Mouse (Mus musculus) erythroid progenitor cell, adult 5-6 weeks (primary cell): ENCODE measurements around the gene Plcd3. TPM values are rescaled to one million over a fixed set of nuclear protein-coding genes. Genes with fewer than 3 reads are reported as not detected.

Experiments used
- ATAC-seq: replicated peaks from 2 replicates; pipeline ENCODE4 v1.8.0; 2016; ENCODE audit warnings: moderate number of reproducible peaks, mild to moderate bottlenecking, moderate TSS enrichment, inconsistent platforms; ENCODE audit not compliant: poor library complexity, low FRiP score, severe bottlenecking
- total RNA-seq, 2 experiments: library from RNA; stranded (forward) in 1 of 2; stranded (reverse) in 1 of 2; fragments of 150-400 nt in 1 of 2; fragments of 186-747, 209-891 nt in 1 of 2; gene quantifications; 2 replicates each; pipeline versions ENCODE4 v1.2.3 to v1.2.4; 2015 to 2017; ENCODE audit warnings: low replicate concordance in 2 of 2

The Plcd3 gene
- total RNA-seq (2015; ENCODE audit: low replicate concordance) (1.4 TPM in 1 of 2 replicates, not detected in the other), total RNA-seq (2017; ENCODE audit: low replicate concordance) (3.1 TPM in 1 of 2 replicates, not detected in the other)

DNA sequence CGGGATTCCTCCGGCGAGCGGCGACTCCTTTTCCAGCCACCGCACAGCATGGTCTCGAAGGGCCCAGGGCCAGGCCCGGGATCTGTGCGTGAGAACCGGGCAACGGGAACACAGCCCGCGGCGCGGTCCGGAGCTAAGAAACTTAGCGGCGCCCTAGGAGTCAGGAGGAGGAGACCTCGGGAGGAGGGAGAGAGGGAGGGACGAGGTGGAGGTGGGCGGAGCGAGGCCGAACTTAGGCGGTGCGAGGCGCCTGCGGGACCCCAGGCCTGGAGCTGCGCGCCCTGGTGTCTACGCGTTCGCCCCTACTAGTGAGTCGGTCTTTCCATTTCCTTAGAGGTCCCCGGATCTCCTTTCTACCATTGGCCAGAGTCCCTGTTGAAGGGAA, at the start of gene Plcd3, which contains the start of gene Acbd4:
Gene Plcd3 (minus strand): TSS at position 178 of the 385 bp plus-strand sequence.
Gene Acbd4 (plus strand): TSS at position 202 of the 385 bp plus-strand sequence.
- ATAC-seq, result peak; percentile 64

DNA sequence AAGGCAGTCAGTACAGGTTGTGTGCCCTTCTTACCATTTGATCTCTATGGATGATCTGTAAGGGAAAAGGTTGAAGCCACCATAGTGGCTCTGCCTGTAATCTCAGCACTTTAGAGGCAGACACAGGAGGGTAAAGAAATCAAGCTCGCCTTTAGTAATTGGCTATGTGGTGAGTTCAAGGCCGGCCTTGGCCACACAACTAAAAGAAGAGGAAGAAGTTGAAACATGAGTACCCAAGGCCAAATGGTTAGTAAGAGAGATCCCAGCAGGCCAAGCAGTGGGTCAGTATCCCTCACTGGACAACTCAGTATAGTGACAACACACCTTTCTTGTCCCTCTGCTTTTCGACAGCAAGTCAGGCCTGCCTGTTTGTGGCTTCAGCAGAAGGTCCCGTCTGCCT, 48.3 kb upstream of the Plcd3 start:
- no peak for ATAC-seq

DNA sequence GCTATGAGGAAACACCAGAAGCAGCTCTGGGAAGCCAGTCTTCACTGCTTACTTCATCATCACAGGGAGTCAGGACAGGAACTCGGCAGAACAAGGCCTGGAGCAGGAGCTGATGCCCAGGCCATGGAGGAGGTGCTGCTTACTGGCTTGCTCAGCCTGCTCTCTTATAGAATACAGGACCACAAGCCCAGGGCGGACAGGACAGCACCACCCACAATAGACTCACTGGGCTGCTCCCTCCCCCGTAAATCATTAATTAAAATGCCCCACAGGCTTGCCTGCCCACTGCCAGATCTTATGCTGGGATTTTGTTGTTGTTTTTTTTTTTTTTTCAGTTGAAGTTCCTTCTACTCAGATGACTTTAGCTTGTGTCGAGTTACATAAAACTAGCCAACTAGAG, 46.3 kb upstream of the Plcd3 start:
- ATAC-seq, result no peak

DNA sequence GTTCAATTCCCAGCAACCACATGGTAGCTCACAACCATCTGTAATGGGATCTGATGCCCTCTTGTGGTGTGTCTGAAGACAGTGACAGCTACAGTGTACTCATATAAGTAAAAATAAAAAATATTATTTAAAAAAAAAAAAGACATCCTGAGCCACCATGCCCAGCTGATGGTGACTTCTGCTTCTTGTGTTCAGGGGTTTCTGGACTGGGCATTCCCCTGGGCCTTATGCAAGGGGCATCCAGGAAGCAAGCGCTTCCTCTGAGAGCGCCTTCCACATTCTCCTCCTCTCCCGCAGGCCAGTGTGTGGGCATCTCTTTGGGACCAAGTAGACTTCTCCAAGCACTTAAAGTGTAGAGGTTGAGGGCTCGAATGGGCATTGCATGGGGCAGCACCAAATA, 44.9 kb upstream of the Plcd3 start:
- ATAC-seq, result no peak

- ATAC-seq, result no peak
These were observed 43.1 kb upstream of the Plcd3 start for GRCm38 (mm10) chr11:103144309-103145285.

GRCm38 (mm10) chr11:103142441-103143182, 41.2 kb upstream of the Plcd3 start:
- ATAC-seq, result no peak

GRCm38 (mm10) chr11:103141944-103142255, 40.4 kb upstream of the Plcd3 start:
- no peak for ATAC-seq

DNA sequence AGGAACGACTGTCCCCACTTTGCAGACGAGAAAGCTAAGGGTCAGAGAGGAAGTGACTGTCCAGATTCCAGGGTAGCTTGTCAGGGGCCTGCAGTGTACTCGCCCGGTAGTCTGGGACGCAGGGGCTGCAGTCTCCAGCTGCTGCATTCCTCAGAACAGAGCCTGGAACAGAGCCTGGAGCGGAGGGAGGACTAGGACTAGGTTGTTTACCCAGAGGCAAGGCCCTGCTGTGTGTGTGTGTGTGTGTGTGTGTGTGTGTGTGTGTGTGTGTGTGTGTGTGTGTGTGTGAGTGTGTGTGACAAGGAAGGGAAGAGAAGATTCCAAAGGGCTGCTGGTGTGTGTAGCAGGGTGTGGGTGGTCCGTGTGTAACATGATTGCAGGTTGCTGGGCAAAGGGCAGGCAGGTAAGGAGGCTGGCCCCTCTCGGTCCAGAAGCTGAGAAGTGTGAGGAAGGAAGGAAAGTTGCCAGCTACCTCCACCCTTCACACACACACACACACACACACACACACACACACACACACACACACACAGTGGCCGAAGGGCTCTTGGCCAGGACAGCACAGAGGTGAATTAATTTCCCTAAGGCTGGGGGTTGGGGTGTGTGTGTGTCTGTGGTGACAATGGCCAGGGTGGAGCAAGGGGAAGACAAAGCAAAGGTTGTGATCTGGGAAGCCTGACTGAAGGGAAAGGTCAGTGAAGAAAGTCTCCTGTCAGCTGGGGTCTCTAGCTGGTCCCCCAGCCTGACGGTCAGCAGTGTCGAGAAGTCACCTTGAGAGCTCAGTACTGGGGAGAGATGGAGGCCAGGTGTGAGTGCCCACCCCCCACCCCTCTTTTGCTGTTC, 39.9 kb upstream of the Plcd3 start:
- ATAC-seq, result no peak

DNA sequence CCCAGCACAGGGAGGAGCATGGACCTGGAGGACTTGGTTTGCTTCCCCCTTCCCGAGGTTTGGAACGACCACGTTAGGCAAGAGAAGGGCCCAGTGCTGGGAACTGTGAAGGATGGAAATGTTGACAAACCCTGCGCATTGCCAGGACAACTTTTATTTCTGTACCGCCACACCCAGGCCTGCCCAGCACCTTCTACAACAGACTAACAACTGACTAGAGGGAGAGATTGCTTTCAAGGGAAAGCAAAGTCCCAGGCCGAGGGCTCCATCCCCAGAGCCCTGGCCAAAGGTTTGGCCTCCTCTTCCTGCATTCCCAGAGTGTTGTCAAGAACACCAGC, 39.3 kb upstream of the Plcd3 start:
- no peak for ATAC-seq

DNA sequence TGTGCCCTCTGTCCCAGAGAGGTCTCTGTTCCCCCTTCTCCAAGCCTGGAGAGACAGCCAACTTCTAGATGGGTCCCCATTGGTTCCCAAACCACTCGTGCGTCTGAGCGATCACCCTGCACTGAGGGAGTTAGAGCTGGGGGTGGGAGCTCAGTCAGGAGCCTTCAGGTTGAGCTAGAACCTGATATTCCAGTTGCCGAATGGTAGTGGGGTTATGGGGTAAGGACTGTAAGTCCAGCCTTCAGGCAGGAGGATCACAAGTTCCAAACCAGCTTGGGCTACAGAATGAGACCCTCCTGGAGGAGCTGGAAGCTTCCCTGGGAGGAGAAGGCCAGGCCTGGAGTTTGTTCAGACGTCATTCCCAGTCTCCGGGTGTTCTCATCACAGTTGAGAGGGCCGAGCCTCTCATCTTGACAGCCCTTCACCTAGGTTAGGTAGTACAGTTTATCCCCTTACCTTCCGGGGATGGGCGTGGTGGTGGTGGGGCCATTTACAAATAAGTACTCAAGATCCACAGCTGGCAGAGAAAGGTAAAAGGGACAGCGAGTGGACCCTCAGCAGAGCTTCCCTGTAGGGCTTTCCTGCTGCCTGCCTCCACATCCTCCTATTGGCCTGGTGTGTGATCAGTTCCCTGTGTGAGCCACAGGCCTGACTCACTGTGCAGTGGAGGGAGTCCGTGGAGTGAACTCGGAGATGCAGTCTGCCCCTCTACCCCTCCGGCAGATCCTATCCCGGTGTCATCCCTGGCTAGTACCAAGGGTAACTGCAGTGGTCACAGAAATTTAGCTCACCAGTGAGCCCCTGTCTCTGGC, 38.7 kb upstream of the Plcd3 start:
- ATAC-seq, result no peak

GRCm38 (mm10) chr11:103136039-103136577, 34.6 kb upstream of the Plcd3 start:
- no peak for ATAC-seq

DNA sequence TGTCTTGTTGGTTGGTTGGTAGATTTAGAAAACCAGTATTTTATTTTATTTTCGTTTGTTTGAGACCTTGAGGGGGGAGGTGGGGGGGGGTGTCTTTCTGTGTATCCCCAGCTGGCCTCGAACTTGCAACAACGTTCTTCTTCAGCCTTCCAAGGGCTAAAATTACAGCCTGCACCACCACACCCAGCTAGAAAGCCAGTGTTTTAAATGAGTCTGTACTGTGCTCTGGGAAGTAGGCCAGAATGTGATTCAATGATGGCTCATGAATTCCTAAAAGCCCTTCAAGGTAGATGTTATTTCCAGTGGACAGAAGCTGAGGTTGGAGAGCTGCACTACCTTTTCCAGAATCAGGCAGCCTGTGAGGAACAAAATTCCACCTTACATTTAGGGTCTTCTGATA, 32.8 kb upstream of the Plcd3 start:
- ATAC-seq, result no peak

GRCm38 (mm10) chr11:103133456-103134185, 32.2 kb upstream of the Plcd3 start:
- ATAC-seq, result peak; percentile 21

GRCm38 (mm10) chr11:103132576-103133455, 31.4 kb upstream of the Plcd3 start:
- ATAC-seq, result peak; percentile 87

DNA sequence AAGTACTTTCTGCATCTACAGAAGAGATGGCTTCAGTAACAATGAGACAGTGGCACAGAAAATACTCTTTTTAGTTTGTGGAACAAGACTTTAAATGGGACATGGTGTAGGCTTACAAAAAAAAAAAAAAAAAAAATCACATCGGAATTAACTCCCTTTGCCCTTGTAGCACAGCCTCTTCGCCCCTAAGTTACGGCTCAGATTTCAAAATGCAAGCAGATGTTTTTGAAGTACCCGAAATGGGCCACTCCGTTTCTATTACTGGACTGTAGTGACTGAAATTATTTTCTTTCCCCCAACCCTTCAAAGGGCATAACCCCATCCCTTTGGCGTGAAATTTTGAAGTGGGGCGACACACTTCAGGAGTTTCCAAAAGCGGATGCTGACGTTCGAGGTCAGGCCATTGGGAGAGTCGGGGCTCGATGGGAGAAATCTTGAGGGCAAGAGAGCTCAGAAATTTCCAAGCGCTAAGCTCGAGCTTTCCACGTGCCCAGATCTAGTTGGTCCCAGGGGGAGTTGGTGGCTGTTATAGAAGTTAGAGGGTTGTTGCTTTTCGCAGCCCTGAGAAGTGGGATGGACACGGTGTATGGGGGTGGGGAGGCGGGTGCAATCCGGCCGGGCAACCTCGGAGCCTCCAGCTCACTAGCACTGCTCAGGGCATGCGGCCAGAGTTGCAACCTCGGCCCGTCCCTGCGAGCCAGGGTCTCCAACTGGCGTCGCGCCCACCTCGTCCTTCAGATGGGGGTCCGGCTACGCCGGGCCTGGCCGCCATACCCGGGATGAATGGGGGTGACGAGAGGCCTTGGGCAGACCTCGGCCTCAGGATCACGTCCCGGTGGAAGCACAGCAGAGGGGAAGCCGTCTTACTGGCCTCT, 30.5 kb upstream of the Plcd3 start, which contains the start of gene Hexim2:
Gene Hexim2 (plus strand): TSS at position 729 of the 875 bp plus-strand sequence.
- ATAC-seq, result peak; percentile 47

DNA sequence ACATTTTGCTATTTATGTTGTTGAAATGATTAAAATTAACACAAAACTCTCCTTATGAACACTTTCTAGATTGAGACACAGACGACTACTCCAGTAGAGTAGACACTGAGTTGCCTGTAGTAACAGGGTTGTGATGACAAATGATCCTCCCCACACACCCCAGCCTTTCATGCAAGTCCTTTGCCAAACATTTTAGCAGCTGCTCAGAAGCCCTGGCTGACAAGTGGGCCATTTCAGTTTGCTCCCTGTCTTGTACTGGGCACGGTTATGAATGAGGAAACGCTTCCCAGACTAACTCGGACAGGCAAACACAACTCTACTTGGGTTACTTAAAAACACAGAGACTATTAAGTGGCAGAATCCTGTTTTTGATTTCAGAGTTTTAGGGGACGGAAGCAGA, 18.9 kb upstream of the Plcd3 start:
- ATAC-seq, result no peak
